Mouse (Mus musculus) Muller cell, postnatal 12 days (primary cell): ENCODE results near the gene Vmn1r225.
"Not testable (repeated sequence)": the region's sequence is repeated elsewhere in the genome, so short reads cannot be mapped to it uniquely, and the experiment has no call there.

Source experiments
- DNase-seq: peaks from one replicate; pipeline ENCODE4 v3.0.0-alpha.2; 2015; ENCODE audit errors: inconsistent ontology term

Vmn1r225 gene

GRCm38 (mm10) chr17:20497858-20498257 lies at the start of gene Vmn1r225:
Gene Vmn1r225 (plus strand): TSS chr17:20498158.
- no peak for DNase-seq

- DNase-seq, result no peak
Observed at GRCm38 (mm10) chr17:20473311-20473710, 24.6 kb upstream of the Vmn1r225 start.

GRCm38 (mm10) chr17:20481231-20481630 lies 16.7 kb upstream of the Vmn1r225 start, which contains the start of gene Vmn2r108:
Gene Vmn2r108 (minus strand): TSS chr17:20481331.
- DNase-seq, result no peak

GRCm38 (mm10) chr17:20508247-20508646 lies 10.3 kb downstream of the Vmn1r225 start:
- not testable (repeated sequence) for DNase-seq
